Mouse (Mus musculus) thymus, adult 2 months (tissue): ENCODE measurements around the gene Tchhl1.

Experiments
- CTCF ChIP-seq: fragments of 200-500 bp; IDR thresholded peaks from 2 replicates; pipeline ENCODE4 v1.5.1; 2012; ENCODE audit warnings: mild to moderate bottlenecking, control low read depth, low read length, moderate library complexity, borderline replicate concordance; ENCODE audit not compliant: control insufficient read depth, poor library complexity, insufficient read depth; ENCODE audit errors: extremely low read depth
- POLR2A ChIP-seq: fragments of 200-500 bp; IDR thresholded peaks from 2 replicates; pipeline ENCODE4 v1.6.1; 2012; ENCODE audit warnings: mild to moderate bottlenecking, low read length, control low read depth, moderate library complexity; ENCODE audit not compliant: control insufficient read depth, poor library complexity, insufficient read depth; ENCODE audit errors: extremely low read depth

DNA sequence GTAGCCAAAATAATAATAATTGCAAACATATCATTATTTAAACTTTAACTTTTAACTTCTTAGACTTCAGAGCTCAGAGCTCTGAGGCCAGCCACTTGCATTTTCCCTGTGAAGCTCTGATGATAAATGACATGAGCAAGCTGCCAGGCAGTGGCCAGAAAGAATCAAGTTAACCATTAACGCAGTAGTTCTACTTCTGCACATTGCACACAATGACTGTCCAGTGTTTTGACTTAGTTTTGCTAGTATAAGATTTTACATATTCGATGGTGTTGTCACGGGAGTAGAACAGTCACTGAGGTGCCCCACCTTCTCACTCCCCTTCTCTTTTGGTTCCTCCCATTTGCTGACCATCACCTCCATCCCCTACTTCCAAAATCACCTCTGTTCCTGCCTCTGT is 28.6 kb downstream of the Tchhl1 start:
- TF ChIP-seq POLR2A (no peak), CTCF (no peak)
